Mouse (Mus musculus): ENCODE measurements around the gene Tef. TPM values are rescaled to one million over a fixed set of nuclear protein-coding genes. Genes with fewer than 3 reads are reported as not detected.
A peak's percentile ranks its signal among the peaks of the same experiment; 100 is the strongest.

Gene Tef
- 17.9 and 19.9 TPM in 2 replicates for polyA plus RNA-seq (2015; fragmentation: Nextera tagmentation; extraction: Ambion mirVana)

- Histone ChIP-seq H3K4me3 (replicated peaks; ENCODE audit: low read depth, low read length) (peak within 1 kb of the TSS; percentile 18), H3K36me3 (ENCODE audit: insufficient read depth, low read length) (no peaks in the 10 kb centered on the region), H3K4me1 (replicated peaks; ENCODE audit: insufficient read depth, low read length) (peaks cover 39% of the 10 kb centered on the region), H3K27ac (peak within 1 kb of the TSS; percentile 33; the same call in 1 of the 2 replicates), H3K9me3 (replicated peaks; ENCODE audit: low read length) (no peaks in the 10 kb centered on the region), H3K4me2 (ENCODE audit: low read length) (peak within 1 kb of the TSS; percentile 46), H3K27me3 (ENCODE audit: insufficient read depth, low read length) (no peaks in the 10 kb centered on the region), H3K9ac (ENCODE audit: low read depth, low read length) (peak within 1 kb of the TSS; percentile 51)
- DNase-seq (ENCODE audit: low spot score): peak; percentile 99
- ATAC-seq (replicated peaks; ENCODE audit: low FRiP score, low read depth): peak; percentile 97
- WGBS: 20% methylated on average over 19 of the region's 19 CpGs
- peak; percentile 63 for TF ChIP-seq CTCF (IDR thresholded peaks at IDR 0.05; ENCODE audit: low read depth)
Observed at GRCm38 (mm10) chr15:81802001-81802890, at the start of gene Tef. Gene Tef, plus strand, starts transcription at chr15:81802421.

- no peak for ATAC-seq (replicated peaks; ENCODE audit: low FRiP score, low read depth)
- TF ChIP-seq CTCF (IDR thresholded peaks at IDR 0.05; ENCODE audit: low read depth): no peak
- 0 out of 2 replicates have a peak, but pooled peaks cover 11% of the 10 kb centered on the region for H3K4me1 ChIP-seq (replicated peaks; ENCODE audit: insufficient read depth, low read length)
Observed at GRCm38 (mm10) chr15:81753669-81754068, 48.6 kb upstream of the Tef start.

GRCm38 (mm10) chr15:81758701-81759100 lies 43.5 kb upstream of the Tef start:
- H3K4me3 ChIP-seq (replicated peaks; ENCODE audit: low read depth, low read length): no peak overlapping the region
- no peak overlapping the region for H3K9ac ChIP-seq (ENCODE audit: low read depth, low read length)
- no peak for ATAC-seq (replicated peaks; ENCODE audit: low FRiP score, low read depth)
- no peak for DNase-seq (ENCODE audit: low spot score)
- no peak overlapping the region for H3K4me2 ChIP-seq (ENCODE audit: low read length)
- H3K4me1 ChIP-seq (replicated peaks; ENCODE audit: insufficient read depth, low read length): no peaks in the 10 kb centered on the region
- TF ChIP-seq CTCF (IDR thresholded peaks at IDR 0.05; ENCODE audit: low read depth): no peak
- H3K27me3 ChIP-seq (ENCODE audit: insufficient read depth, low read length): no peaks in the 10 kb centered on the region
- WGBS: 73% methylated on average over 5 of the region's 5 CpGs
- H3K27ac ChIP-seq: no peak overlapping the region
- no peaks in the 10 kb centered on the region for H3K9me3 ChIP-seq (replicated peaks; ENCODE audit: low read length)
- 0 out of 2 replicates have a peak, but pooled peaks cover 7% of the 10 kb centered on the region for H3K36me3 ChIP-seq (ENCODE audit: insufficient read depth, low read length)

More at GRCm38 (mm10) chr15:81753669-81754068, 48.6 kb upstream of the Tef start:
- no peak for DNase-seq (ENCODE audit: low spot score)
- no peaks in the 10 kb centered on the region for H3K9me3 ChIP-seq (replicated peaks; ENCODE audit: low read length)
- no peak overlapping the region for H3K4me3 ChIP-seq (replicated peaks; ENCODE audit: low read depth, low read length)
- H3K27me3 ChIP-seq (ENCODE audit: insufficient read depth, low read length): no peaks in the 10 kb centered on the region
- H3K9ac ChIP-seq (ENCODE audit: low read depth, low read length): no peak overlapping the region
- H3K36me3 ChIP-seq (ENCODE audit: insufficient read depth, low read length): 0 out of 2 replicates have a peak, but pooled peaks cover 7% of the 10 kb centered on the region
- H3K4me2 ChIP-seq (ENCODE audit: low read length): no peak overlapping the region
- 93% methylated on average over 9 of the region's 9 CpGs for WGBS
- H3K27ac ChIP-seq: no peak overlapping the region

GRCm38 (mm10) chr15:81759542-81759941 lies 42.7 kb upstream of the Tef start:
- TF ChIP-seq CTCF (IDR thresholded peaks at IDR 0.05; ENCODE audit: low read depth): no peak
- DNase-seq (ENCODE audit: low spot score): no peak
- H3K27ac ChIP-seq: no peak overlapping the region
- H3K4me1 ChIP-seq (replicated peaks; ENCODE audit: insufficient read depth, low read length): no peaks in the 10 kb centered on the region
- 86% methylated on average over 3 of the region's 3 CpGs for WGBS
- H3K4me2 ChIP-seq (ENCODE audit: low read length): no peak overlapping the region
- H3K9me3 ChIP-seq (replicated peaks; ENCODE audit: low read length): no peaks in the 10 kb centered on the region
- ATAC-seq (replicated peaks; ENCODE audit: low FRiP score, low read depth): no peak
- no peak overlapping the region for H3K4me3 ChIP-seq (replicated peaks; ENCODE audit: low read depth, low read length)
- no peaks in the 10 kb centered on the region for H3K27me3 ChIP-seq (ENCODE audit: insufficient read depth, low read length)
- 0 out of 2 replicates have a peak, but pooled peaks cover 7% of the 10 kb centered on the region for H3K36me3 ChIP-seq (ENCODE audit: insufficient read depth, low read length)
- no peak overlapping the region for H3K9ac ChIP-seq (ENCODE audit: low read depth, low read length)

GRCm38 (mm10) chr15:81760361-81761079 lies 41.7 kb upstream of the Tef start:
- ATAC-seq (replicated peaks; ENCODE audit: low FRiP score, low read depth): no peak
- no peak for TF ChIP-seq CTCF (IDR thresholded peaks at IDR 0.05; ENCODE audit: low read depth)
- no peak overlapping the region for H3K9ac ChIP-seq (ENCODE audit: low read depth, low read length)

GRCm38 (mm10) chr15:81761381-81761780 lies 40.8 kb upstream of the Tef start:
- no peak overlapping the region for H3K9ac ChIP-seq (ENCODE audit: low read depth, low read length)
- no peak overlapping the region for H3K4me2 ChIP-seq (ENCODE audit: low read length)
- 83% methylated on average over 7 of the region's 7 CpGs for WGBS
- DNase-seq (ENCODE audit: low spot score) (no peak), ATAC-seq (replicated peaks; ENCODE audit: low FRiP score, low read depth) (no peak)
- H3K27me3 ChIP-seq (ENCODE audit: insufficient read depth, low read length): no peaks in the 10 kb centered on the region
- no peaks in the 10 kb centered on the region for H3K9me3 ChIP-seq (replicated peaks; ENCODE audit: low read length)
- no peaks in the 10 kb centered on the region for H3K4me1 ChIP-seq (replicated peaks; ENCODE audit: insufficient read depth, low read length)
- H3K27ac ChIP-seq: no peak overlapping the region
- TF ChIP-seq CTCF (IDR thresholded peaks at IDR 0.05; ENCODE audit: low read depth): no peak
- H3K4me3 ChIP-seq (replicated peaks; ENCODE audit: low read depth, low read length): no peak overlapping the region
- H3K36me3 ChIP-seq (ENCODE audit: insufficient read depth, low read length): no peaks in the 10 kb centered on the region

More at GRCm38 (mm10) chr15:81760361-81761079, 41.7 kb upstream of the Tef start:
- WGBS: 91% methylated on average over 5 of the region's 5 CpGs
- DNase-seq (ENCODE audit: low spot score): no peak
- no peaks in the 10 kb centered on the region for H3K27me3 ChIP-seq (ENCODE audit: insufficient read depth, low read length)
- H3K4me3 ChIP-seq (replicated peaks; ENCODE audit: low read depth, low read length): no peak overlapping the region
- no peak overlapping the region for H3K4me2 ChIP-seq (ENCODE audit: low read length)
- 0 out of 2 replicates have a peak, but pooled peaks cover 2% of the 10 kb centered on the region for H3K36me3 ChIP-seq (ENCODE audit: insufficient read depth, low read length)
- H3K9me3 ChIP-seq (replicated peaks; ENCODE audit: low read length): no peaks in the 10 kb centered on the region
- no peak overlapping the region for H3K27ac ChIP-seq
- no peaks in the 10 kb centered on the region for H3K4me1 ChIP-seq (replicated peaks; ENCODE audit: insufficient read depth, low read length)

Measured in kidney, postnatal 0 days (tissue).